Mouse (Mus musculus): Measurements from ENCODE around the gene Gpha2. TPM values are rescaled to one million over a fixed set of nuclear protein-coding genes. Genes with fewer than 3 reads are reported as not detected.
A peak's percentile ranks its signal among the peaks of the same experiment; 100 is the strongest.

Gpha2 gene
- total RNA-seq, 1 experiment from 2014 or later = 1.3 TPM

- no peak for ATAC-seq (replicated peaks in 1 of 2; ENCODE audit: insufficient read depth in 1 of 2, low FRiP score in 2 of 2, low TSS enrichment in 1 of 2, low read depth in 1 of 2, poor library complexity in 2 of 2, severe bottlenecking in 2 of 2)
These were observed 12.6 kb downstream of the Gpha2 start for GRCm38 (mm10) chr19:6238740-6239139.

GRCm38 (mm10) chr19:6240136-6240535 lies 14.0 kb downstream of the Gpha2 start:
- no peak for ATAC-seq (replicated peaks in 1 of 2; ENCODE audit: insufficient read depth in 1 of 2, low FRiP score in 2 of 2, low TSS enrichment in 1 of 2, low read depth in 1 of 2, poor library complexity in 2 of 2, severe bottlenecking in 2 of 2)

- ATAC-seq (replicated peaks in 1 of 2; ENCODE audit: insufficient read depth in 1 of 2, low FRiP score in 2 of 2, low TSS enrichment in 1 of 2, low read depth in 1 of 2, poor library complexity in 2 of 2, severe bottlenecking in 2 of 2) = no peak
These were observed 14.5 kb downstream of the Gpha2 start for GRCm38 (mm10) chr19:6240725-6241124.

GRCm38 (mm10) chr19:6241274-6242107 lies 15.3 kb downstream of the Gpha2 start, which contains the start of gene Atg2a:
Gene Atg2a, plus strand, starts transcription at chr19:6241668.
- ATAC-seq (replicated peaks in 1 of 2; ENCODE audit: insufficient read depth in 1 of 2, low FRiP score in 2 of 2, low TSS enrichment in 1 of 2, low read depth in 1 of 2, poor library complexity in 2 of 2, severe bottlenecking in 2 of 2) = peak; percentile 91 to 94

- peak; percentile 76 to 81 for ATAC-seq (replicated peaks in 1 of 2; ENCODE audit: insufficient read depth in 1 of 2, low FRiP score in 2 of 2, low TSS enrichment in 1 of 2, low read depth in 1 of 2, poor library complexity in 2 of 2, severe bottlenecking in 2 of 2)
These were observed 16.1 kb downstream of the Gpha2 start for GRCm38 (mm10) chr19:6242281-6242680.

- ATAC-seq (replicated peaks in 1 of 2; ENCODE audit: insufficient read depth in 1 of 2, low FRiP score in 2 of 2, low TSS enrichment in 1 of 2, low read depth in 1 of 2, poor library complexity in 2 of 2, severe bottlenecking in 2 of 2) = no peak
These were observed 17.0 kb downstream of the Gpha2 start for GRCm38 (mm10) chr19:6243226-6243625.

- ATAC-seq (replicated peaks in 1 of 2; ENCODE audit: insufficient read depth in 1 of 2, low FRiP score in 2 of 2, low TSS enrichment in 1 of 2, low read depth in 1 of 2, poor library complexity in 2 of 2, severe bottlenecking in 2 of 2) = no peak
These were observed 19.6 kb downstream of the Gpha2 start for GRCm38 (mm10) chr19:6245806-6246205.

GRCm38 (mm10) chr19:6247526-6248300 lies 21.5 kb downstream of the Gpha2 start:
- no peak for ATAC-seq (replicated peaks in 1 of 2; ENCODE audit: insufficient read depth in 1 of 2, low FRiP score in 2 of 2, low TSS enrichment in 1 of 2, low read depth in 1 of 2, poor library complexity in 2 of 2, severe bottlenecking in 2 of 2)

- ATAC-seq (replicated peaks in 1 of 2; ENCODE audit: insufficient read depth in 1 of 2, low FRiP score in 2 of 2, low TSS enrichment in 1 of 2, low read depth in 1 of 2, poor library complexity in 2 of 2, severe bottlenecking in 2 of 2) = no peak
These were observed 26.8 kb downstream of the Gpha2 start for GRCm38 (mm10) chr19:6253021-6253420.

GRCm38 (mm10) chr19:6260428-6260827 lies 34.2 kb downstream of the Gpha2 start:
- no peak for ATAC-seq (replicated peaks in 1 of 2; ENCODE audit: insufficient read depth in 1 of 2, low FRiP score in 2 of 2, low TSS enrichment in 1 of 2, low read depth in 1 of 2, poor library complexity in 2 of 2, severe bottlenecking in 2 of 2)

- no peak for ATAC-seq (replicated peaks in 1 of 2; ENCODE audit: insufficient read depth in 1 of 2, low FRiP score in 2 of 2, low TSS enrichment in 1 of 2, low read depth in 1 of 2, poor library complexity in 2 of 2, severe bottlenecking in 2 of 2)
These were observed 34.8 kb downstream of the Gpha2 start for GRCm38 (mm10) chr19:6260946-6261345.

- ATAC-seq (replicated peaks in 1 of 2; ENCODE audit: insufficient read depth in 1 of 2, low FRiP score in 2 of 2, low TSS enrichment in 1 of 2, low read depth in 1 of 2, poor library complexity in 2 of 2, severe bottlenecking in 2 of 2) = no peak
These were observed 35.2 kb downstream of the Gpha2 start for GRCm38 (mm10) chr19:6261379-6261778.

GRCm38 (mm10) chr19:6262222-6262621 lies 36.0 kb downstream of the Gpha2 start:
- peak; percentile 60 to 69 for ATAC-seq (replicated peaks in 1 of 2; ENCODE audit: insufficient read depth in 1 of 2, low FRiP score in 2 of 2, low TSS enrichment in 1 of 2, low read depth in 1 of 2, poor library complexity in 2 of 2, severe bottlenecking in 2 of 2)

GRCm38 (mm10) chr19:6262839-6263433 lies 36.8 kb downstream of the Gpha2 start:
- ATAC-seq (replicated peaks in 1 of 2; ENCODE audit: insufficient read depth in 1 of 2, low FRiP score in 2 of 2, low TSS enrichment in 1 of 2, low read depth in 1 of 2, poor library complexity in 2 of 2, severe bottlenecking in 2 of 2) = no peak

- ATAC-seq (replicated peaks in 1 of 2; ENCODE audit: insufficient read depth in 1 of 2, low FRiP score in 2 of 2, low TSS enrichment in 1 of 2, low read depth in 1 of 2, poor library complexity in 2 of 2, severe bottlenecking in 2 of 2) = no peak
These were observed 38.0 kb downstream of the Gpha2 start for GRCm38 (mm10) chr19:6264200-6264599.

GRCm38 (mm10) chr19:6264945-6265344 lies 38.8 kb downstream of the Gpha2 start:
- ATAC-seq (replicated peaks in 1 of 2; ENCODE audit: insufficient read depth in 1 of 2, low FRiP score in 2 of 2, low TSS enrichment in 1 of 2, low read depth in 1 of 2, poor library complexity in 2 of 2, severe bottlenecking in 2 of 2) = no peak

- no peak for ATAC-seq (replicated peaks in 1 of 2; ENCODE audit: insufficient read depth in 1 of 2, low FRiP score in 2 of 2, low TSS enrichment in 1 of 2, low read depth in 1 of 2, poor library complexity in 2 of 2, severe bottlenecking in 2 of 2)
These were observed 39.6 kb downstream of the Gpha2 start for GRCm38 (mm10) chr19:6265727-6266182.

All from hematopoietic stem cell, adult 5-6 weeks (primary cell).